Mouse (Mus musculus) hindbrain, postnatal 0 days (tissue): ENCODE measurements at regions not wholly inside any gene's neighbourhood (a gene's known extent, or its start where the extent isn't known, plus 50 kb on each side); places are given as distances from the start of the nearest gene placed in this dataset.

Experiments
- ATAC-seq: fragments of 200-750 bp; cut with Nextera tagmentation; 2 replicates; pipeline ENCODE4 v1.8.0; 2017; ENCODE audit warnings: mild to moderate bottlenecking, moderate TSS enrichment, moderate library complexity
- DNase-seq: peaks from one replicate; pipeline ENCODE4 v3.0.0-alpha.2; 2015; ENCODE audit warnings: low spot score
- H3K27ac ChIP-seq: fragments of 300-500 bp; sonication (generic); 2 replicates; pipeline ENCODE4 v1.5.1; 2014; ENCODE audit warnings: mild to moderate bottlenecking
- H3K27me3 ChIP-seq: fragments of 300-500 bp; sonication (generic); 2 replicates; pipeline ENCODE4 v1.6.1; 2014; ENCODE audit warnings: low read length, mixed read lengths; ENCODE audit not compliant: insufficient read depth
- H3K36me3 ChIP-seq: fragments of 300-500 bp; sonication (generic); 2 replicates; pipeline ENCODE4 v1.6.1; 2014; ENCODE audit warnings: low read length, mixed read lengths; ENCODE audit not compliant: insufficient read depth
- H3K4me1 ChIP-seq: fragments of 300-500 bp; sonication (generic); 2 replicates; pipeline ENCODE4 v1.6.1; 2014; ENCODE audit warnings: antibody characterized with exemption, low read length, mixed read lengths; ENCODE audit not compliant: insufficient read depth
- H3K4me2 ChIP-seq: fragments of 300-500 bp; sonication (generic); 2 replicates; pipeline ENCODE4 v1.6.1; 2014; ENCODE audit warnings: low read depth, mild to moderate bottlenecking, low read length, moderate library complexity, mixed read lengths
- H3K4me3 ChIP-seq: fragments of 300-500 bp; sonication (generic); 2 replicates; pipeline ENCODE4 v1.5.1; 2014; ENCODE audit warnings: low read length
- H3K9ac ChIP-seq: fragments of 300-500 bp; sonication (generic); replicated peaks from 2 replicates; pipeline ENCODE4 v1.6.1; 2014; ENCODE audit warnings: mild to moderate bottlenecking, low read length, moderate library complexity, mixed read lengths
- H3K9me3 ChIP-seq: fragments of 300-500 bp; sonication (generic); 2 replicates; pipeline ENCODE4 v1.6.1; 2016; ENCODE audit warnings: low read length, mixed read lengths
- CTCF ChIP-seq: IDR thresholded peaks from 2 replicates; pipeline ENCODE4 v1.5.1; 2016; ENCODE audit warnings: antibody characterized with exemption, control low read depth, low read depth
- WGBS: fragments of 180-500 bp; shearing (Covaris S2); extraction: QIAGEN DNeasy Blood & Tissue Kit; methylation state at CpG from one replicate; pipeline ENCODE4 v1.1.7; 2014; 5-methylcytosine and 5-hydroxymethylcytosine counted together

DNA sequence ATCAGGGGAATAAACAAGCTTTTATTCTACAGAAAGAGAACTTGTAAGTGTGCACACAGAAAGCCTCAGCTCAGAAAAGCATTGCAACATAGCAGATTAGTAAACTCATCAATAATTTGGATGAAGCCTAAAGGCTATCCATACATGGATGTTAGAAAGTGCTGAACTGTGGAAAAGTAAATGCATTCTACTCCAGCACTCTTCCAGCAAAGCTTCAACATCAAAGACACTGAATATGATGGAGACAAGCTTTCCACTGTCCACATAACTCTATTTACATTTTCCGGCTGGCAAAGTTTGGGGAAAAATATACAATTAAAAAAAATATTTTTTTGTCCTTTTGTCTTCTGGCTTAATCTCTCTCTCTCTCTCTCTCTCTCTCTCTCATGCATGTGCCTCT, 69.7 kb downstream of the Slitrk6 start:
- H3K4me3 ChIP-seq: no peak overlapping the region
- H3K9ac ChIP-seq: no peak overlapping the region
- no peak overlapping the region for H3K4me2 ChIP-seq
- no peaks in the 10 kb centered on the region for H3K27me3 ChIP-seq
- TF ChIP-seq CTCF: no peak
- no peaks in the 10 kb centered on the region for H3K4me1 ChIP-seq
- no peaks in the 10 kb centered on the region for H3K36me3 ChIP-seq
- 81% methylated on average over 1 of the region's 1 CpGs for WGBS
- H3K9me3 ChIP-seq: no peaks in the 10 kb centered on the region
- no peak overlapping the region for H3K27ac ChIP-seq
- DNase-seq: no peak
- no peak for ATAC-seq

DNA sequence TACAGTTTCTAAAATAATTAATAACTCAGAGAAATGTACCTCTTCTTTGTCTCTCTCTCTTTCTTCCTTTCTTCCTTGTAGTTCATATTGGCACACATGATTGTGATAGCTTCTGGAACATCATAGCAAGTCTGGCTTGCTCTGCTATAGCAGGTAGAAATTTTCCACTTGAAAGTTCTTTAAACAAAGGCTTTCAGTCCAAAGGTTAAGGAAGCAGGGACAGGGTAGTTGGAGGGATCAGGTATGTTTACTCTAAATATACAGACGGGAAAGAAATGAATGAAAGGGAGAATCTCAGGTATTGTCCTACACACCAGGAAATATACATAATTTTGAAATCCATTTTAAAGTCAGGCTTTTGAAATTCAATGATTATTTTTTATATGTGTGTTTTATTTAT, 75.2 kb downstream of the Slitrk6 start:
- no peaks in the 10 kb centered on the region for H3K36me3 ChIP-seq
- no peak overlapping the region for H3K4me2 ChIP-seq
- no peak overlapping the region for H3K4me3 ChIP-seq
- DNase-seq (no peak), ATAC-seq (no peak)
- WGBS: 90% methylated on average over 1 of the region's 1 CpGs
- H3K9ac ChIP-seq: no peak overlapping the region
- H3K4me1 ChIP-seq: no peaks in the 10 kb centered on the region
- H3K27me3 ChIP-seq: no peaks in the 10 kb centered on the region
- no peaks in the 10 kb centered on the region for H3K9me3 ChIP-seq
- no peak for TF ChIP-seq CTCF
- H3K27ac ChIP-seq: no peak overlapping the region

DNA sequence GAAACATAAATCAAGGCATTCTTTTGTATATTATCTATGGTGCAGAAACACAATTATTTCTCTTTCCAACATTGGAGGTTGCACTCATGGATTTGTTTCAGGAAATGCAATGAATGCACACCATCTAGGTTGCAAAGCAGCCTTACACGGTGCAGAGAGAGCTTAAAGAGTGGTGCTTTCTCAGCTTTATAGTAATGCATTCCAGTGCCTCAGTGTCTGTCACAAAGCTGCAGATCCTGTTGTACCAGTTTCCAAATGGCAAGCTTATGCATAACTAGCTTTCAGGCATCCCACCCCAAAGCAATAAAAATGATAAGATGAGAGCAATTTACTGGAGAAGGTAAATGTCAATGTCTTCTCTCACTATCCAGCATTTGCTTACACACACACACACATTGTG, 89.2 kb downstream of the Slitrk6 start:
- no peak overlapping the region for H3K27ac ChIP-seq
- ATAC-seq (no peak), DNase-seq (no peak)
- no peaks in the 10 kb centered on the region for H3K36me3 ChIP-seq
- no peak overlapping the region for H3K9ac ChIP-seq
- H3K4me2 ChIP-seq: no peak overlapping the region
- 73% methylated on average over 1 of the region's 1 CpGs for WGBS
- no peaks in the 10 kb centered on the region for H3K4me1 ChIP-seq
- TF ChIP-seq CTCF: no peak
- H3K9me3 ChIP-seq: no peaks in the 10 kb centered on the region
- no peaks in the 10 kb centered on the region for H3K27me3 ChIP-seq
- H3K4me3 ChIP-seq: no peak overlapping the region

DNA sequence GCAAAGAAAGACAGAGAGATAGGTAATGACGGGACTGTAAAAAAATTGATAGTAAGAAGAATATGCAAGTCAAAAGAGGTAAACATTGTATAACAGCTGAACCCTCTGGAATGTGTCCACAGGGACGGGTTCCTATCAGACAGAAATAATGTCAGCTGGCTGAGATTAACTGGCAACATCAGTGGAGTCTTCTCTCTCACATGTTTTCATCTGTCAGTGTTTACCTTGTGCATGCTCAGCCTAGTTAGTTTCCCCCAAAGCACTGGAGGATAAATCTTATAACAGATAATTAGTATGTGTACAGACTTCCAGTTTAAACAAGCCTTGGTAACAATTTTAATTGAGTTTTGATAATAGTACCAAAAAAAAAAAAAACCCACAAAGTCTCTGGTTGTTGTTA, 91.7 kb downstream of the Slitrk6 start:
- ATAC-seq (no peak), DNase-seq (no peak)
- Histone ChIP-seq H3K9ac (no peak overlapping the region), H3K4me3 (no peak overlapping the region), H3K4me2 (no peak overlapping the region), H3K27ac (no peak overlapping the region), H3K27me3 (no peaks in the 10 kb centered on the region), H3K9me3 (no peaks in the 10 kb centered on the region), H3K4me1 (no peaks in the 10 kb centered on the region), H3K36me3 (no peaks in the 10 kb centered on the region)
- WGBS: 69% methylated on average over 2 of the region's 2 CpGs
- TF ChIP-seq CTCF: no peak

DNA sequence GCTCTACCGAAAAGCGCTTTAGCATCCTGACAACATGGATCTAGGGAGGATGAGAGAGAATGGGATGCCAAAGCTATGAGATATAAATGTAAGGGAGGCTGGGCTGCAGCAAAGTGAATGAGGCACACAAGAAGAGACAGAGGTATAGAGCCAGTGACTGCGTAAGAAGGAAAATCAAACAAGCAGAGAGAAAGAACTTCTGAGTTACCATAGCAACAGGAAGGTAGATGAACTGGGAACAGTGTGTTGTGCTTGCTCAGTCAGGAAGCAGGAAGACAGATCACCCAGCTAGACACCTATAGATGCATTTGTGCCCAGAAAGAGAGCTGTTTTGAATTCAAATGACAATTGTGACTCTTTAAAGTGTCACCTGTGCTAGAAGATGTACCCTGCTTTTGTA, 120.8 kb downstream of the Slitrk6 start:
- H3K9ac ChIP-seq: no peak overlapping the region
- H3K36me3 ChIP-seq: no peaks in the 10 kb centered on the region
- no peak overlapping the region for H3K4me2 ChIP-seq
- H3K27ac ChIP-seq: no peak overlapping the region
- DNase-seq (peak; percentile 13), ATAC-seq (peak; percentile 70)
- H3K27me3 ChIP-seq: no peaks in the 10 kb centered on the region
- no peak overlapping the region for H3K4me3 ChIP-seq
- no peaks in the 10 kb centered on the region for H3K4me1 ChIP-seq
- H3K9me3 ChIP-seq: no peaks in the 10 kb centered on the region
- no peak for TF ChIP-seq CTCF
- 69% methylated on average over 3 of the region's 3 CpGs for WGBS

DNA sequence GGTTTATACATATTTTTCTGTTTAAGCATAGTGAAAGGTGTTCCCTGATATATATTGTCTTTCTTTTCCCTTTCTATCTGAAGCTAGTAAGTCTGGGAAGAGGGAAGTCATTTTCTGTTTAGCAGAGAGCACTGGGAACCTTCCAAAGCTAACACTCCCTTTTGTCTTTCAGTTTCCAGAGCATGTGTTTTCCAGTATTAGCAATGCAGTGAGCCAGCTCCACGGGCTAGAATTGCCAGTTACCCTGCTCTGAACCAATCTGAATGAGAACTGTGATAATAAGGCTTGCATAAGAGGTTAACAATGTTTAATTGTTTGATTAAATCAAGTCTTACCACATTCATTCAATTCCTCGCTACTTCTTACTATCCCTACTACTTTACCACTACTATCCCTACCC, 131.2 kb downstream of the Slitrk6 start:
- no peaks in the 10 kb centered on the region for H3K4me1 ChIP-seq
- WGBS: 52% methylated on average over 2 of the region's 2 CpGs
- no peak overlapping the region for H3K9ac ChIP-seq
- no peak for TF ChIP-seq CTCF
- no peaks in the 10 kb centered on the region for H3K27me3 ChIP-seq
- no peaks in the 10 kb centered on the region for H3K36me3 ChIP-seq
- DNase-seq (peak; percentile 7), ATAC-seq (no peak)
- H3K27ac ChIP-seq: no peak overlapping the region
- H3K4me3 ChIP-seq: no peak overlapping the region
- no peaks in the 10 kb centered on the region for H3K9me3 ChIP-seq
- H3K4me2 ChIP-seq: no peak overlapping the region

DNA sequence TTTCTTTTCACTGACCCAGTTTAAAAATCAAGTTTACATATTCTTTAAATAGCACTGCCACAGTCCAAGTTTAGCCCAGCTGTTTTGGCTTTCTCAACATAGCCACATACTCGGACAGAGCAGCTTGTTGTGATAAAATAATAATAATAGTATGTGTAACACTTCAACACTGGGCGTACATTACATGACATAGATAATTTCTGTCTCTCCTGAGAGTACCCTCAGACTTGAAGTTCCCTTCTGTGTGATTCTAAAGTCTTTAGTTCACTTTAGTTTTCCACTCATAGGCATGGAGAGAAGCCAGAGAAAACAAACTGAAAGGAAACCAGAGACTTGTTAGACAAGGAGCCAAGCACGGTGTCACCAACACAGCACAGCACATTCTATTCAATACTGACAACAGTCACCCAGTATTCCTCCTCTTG, 136.4 kb downstream of the Slitrk6 start:
- no peak for TF ChIP-seq CTCF
- Histone ChIP-seq H3K27me3 (no peaks in the 10 kb centered on the region), H3K4me3 (no peak overlapping the region), H3K27ac (no peak overlapping the region), H3K9me3 (no peaks in the 10 kb centered on the region), H3K36me3 (no peaks in the 10 kb centered on the region), H3K4me1 (no peaks in the 10 kb centered on the region), H3K9ac (no peak overlapping the region), H3K4me2 (no peak overlapping the region)
- WGBS: 64% methylated on average over 3 of the region's 3 CpGs
- DNase-seq (no peak), ATAC-seq (no peak)

DNA sequence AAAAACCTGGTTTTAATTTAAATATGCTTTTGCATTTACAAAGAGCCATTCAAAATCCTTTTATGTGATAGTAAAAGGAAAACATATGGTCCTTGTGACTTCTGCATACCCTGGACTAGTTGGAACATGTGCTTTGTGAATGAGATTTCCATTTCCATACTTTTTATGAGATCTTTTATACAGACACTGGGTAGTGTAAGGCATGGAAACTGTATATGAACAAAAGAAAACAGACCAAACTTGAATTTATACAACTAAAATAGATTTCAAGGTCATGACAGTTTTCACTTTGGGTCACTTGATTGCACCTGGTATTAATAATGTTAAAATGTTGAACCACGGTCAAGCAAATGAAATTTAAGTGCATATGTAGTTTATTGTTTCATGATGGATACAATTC, 138.5 kb downstream of the Slitrk6 start:
- 84% methylated on average over 1 of the region's 1 CpGs for WGBS
- no peaks in the 10 kb centered on the region for H3K36me3 ChIP-seq
- no peaks in the 10 kb centered on the region for H3K9me3 ChIP-seq
- H3K4me1 ChIP-seq: no peaks in the 10 kb centered on the region
- no peak overlapping the region for H3K9ac ChIP-seq
- no peak overlapping the region for H3K4me3 ChIP-seq
- H3K27me3 ChIP-seq: no peaks in the 10 kb centered on the region
- ATAC-seq (no peak), DNase-seq (no peak)
- no peak for TF ChIP-seq CTCF
- no peak overlapping the region for H3K27ac ChIP-seq
- no peak overlapping the region for H3K4me2 ChIP-seq
